Mouse (Mus musculus) heart, adult 2 months (tissue): ENCODE data around the gene Dscam.

Experiments
- CTCF ChIP-seq: fragments of 200-600 bp; IDR thresholded peaks from 2 replicates; pipeline ENCODE4 v1.8.1; 2022; ENCODE audit warnings: antibody characterized with exemption, mild to moderate bottlenecking, moderate library complexity
- EP300 ChIP-seq: fragments of 200-500 bp; IDR thresholded peaks from 2 replicates; pipeline ENCODE4 v1.6.1; 2011; ENCODE audit warnings: low read depth, low read length, control low read depth; ENCODE audit not compliant: insufficient read depth
- POLR2A ChIP-seq: fragments of 200-500 bp; IDR thresholded peaks from 2 replicates; pipeline ENCODE4 v1.6.1; 2011; ENCODE audit warnings: mild to moderate bottlenecking, low read depth, low read length, control low read depth; ENCODE audit not compliant: insufficient read depth

- TF ChIP-seq EP300 (no peak), CTCF (no peak), POLR2A (no peak)
These were observed at the start of gene Dscam for GRCm38 (mm10) chr16:97170513-97171081.
